Mouse (Mus musculus): ENCODE data around the gene Rgs9. TPM values are rescaled to one million over a fixed set of nuclear protein-coding genes. Genes with fewer than 3 reads are reported as not detected.

Rgs9 gene
- polyA plus RNA-seq, 1 experiment from 2014 or later = 1.4 TPM

DNA sequence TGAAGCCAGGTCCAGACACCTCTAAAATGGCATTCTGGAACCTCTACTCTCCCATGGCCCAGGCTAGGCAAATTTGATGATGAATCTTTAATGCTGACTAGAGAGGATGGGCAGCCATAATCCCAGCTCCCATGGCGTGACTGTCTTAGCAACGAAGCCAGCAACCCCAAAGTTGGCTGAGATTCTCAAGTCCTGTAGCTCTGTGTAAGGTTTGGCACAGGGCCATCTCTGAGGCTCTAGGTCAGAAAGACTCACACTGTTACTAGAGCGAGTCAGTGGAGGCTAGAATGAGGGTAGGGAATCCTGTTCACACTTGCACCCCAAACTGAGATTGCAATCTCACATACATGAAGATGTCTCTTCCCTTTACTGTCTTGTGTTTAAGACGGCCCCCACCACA is 57.8 kb downstream of the Rgs9 start:
- Histone ChIP-seq H3K36me3 (ENCODE audit: control insufficient read depth, insufficient read depth, low read length) (no peaks in the 10 kb centered on the region), H3K4me1 (ENCODE audit: control insufficient read depth, insufficient read depth, low read length) (no peaks in the 10 kb centered on the region), H3K4me3 (ENCODE audit: low read depth, low read length) (no peak overlapping the region), H3K27ac (replicated peaks; ENCODE audit: low read depth, low read length) (no peak overlapping the region), H3K9me3 (ENCODE audit: control insufficient read depth, low read length) (no peaks in the 10 kb centered on the region), H3K9ac (ENCODE audit: low read depth, low read length) (no peak overlapping the region), H3K4me2 (ENCODE audit: low read depth, low read length) (no peak overlapping the region), H3K27me3 (replicated peaks; ENCODE audit: control insufficient read depth, insufficient read depth, low read length) (no peaks in the 10 kb centered on the region)
- ATAC-seq (ENCODE audit: low read depth) = no peak
- WGBS = 71% methylated on average over 4 of the region's 4 CpGs
- peak; percentile 53 for DNase-seq (ENCODE audit: low spot score)

DNA sequence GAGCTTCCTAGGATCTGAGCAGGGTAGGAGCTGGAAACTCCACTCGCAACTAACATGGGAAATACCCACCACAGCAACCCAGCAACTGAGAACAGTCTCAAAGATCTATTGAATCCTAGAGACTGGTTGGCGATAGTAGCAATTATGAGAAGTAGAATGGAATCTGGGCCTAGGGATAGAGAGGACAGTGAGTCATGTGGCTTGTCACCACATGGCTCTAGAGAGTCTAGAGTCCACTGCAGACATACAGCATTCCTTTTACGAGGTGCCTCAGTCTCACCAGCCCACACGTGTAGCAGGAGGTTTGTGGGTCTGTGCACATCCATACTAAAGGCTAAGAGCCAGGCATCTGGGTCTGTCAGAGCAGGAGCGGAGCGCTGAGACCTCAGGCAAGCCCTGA is 59.3 kb downstream of the Rgs9 start:
- no peaks in the 10 kb centered on the region for H3K36me3 ChIP-seq (ENCODE audit: control insufficient read depth, insufficient read depth, low read length)
- no peak for ATAC-seq (ENCODE audit: low read depth)
- WGBS = 78% methylated on average over 6 of the region's 6 CpGs

DNA sequence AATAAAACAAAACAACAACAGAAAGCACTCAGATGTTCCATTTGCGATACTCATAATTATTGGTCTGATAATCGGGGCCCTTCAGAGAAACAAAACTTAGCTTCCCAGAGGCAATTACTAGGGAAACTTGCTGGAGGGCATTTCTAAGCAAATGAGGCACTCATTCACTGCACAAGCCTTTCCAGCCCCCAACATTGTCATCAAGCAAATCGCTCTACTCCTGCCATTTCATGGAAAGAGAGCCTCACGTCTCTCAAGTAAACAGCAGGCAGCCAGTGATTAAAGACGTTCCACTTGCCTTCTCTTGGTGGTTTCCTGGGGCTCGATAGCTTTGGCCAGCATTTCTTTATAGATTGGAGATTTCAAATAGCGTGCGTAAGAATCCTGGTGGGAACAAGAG is 60.1 kb downstream of the Rgs9 start:
- Histone ChIP-seq H3K4me3 (ENCODE audit: low read depth, low read length) (no peak overlapping the region), H3K27me3 (replicated peaks; ENCODE audit: control insufficient read depth, insufficient read depth, low read length) (no peaks in the 10 kb centered on the region)
- ATAC-seq (ENCODE audit: low read depth) = no peak

More for the DNA sequence above, 59.3 kb downstream of the Rgs9 start:
- Histone ChIP-seq H3K27me3 (replicated peaks; ENCODE audit: control insufficient read depth, insufficient read depth, low read length) (no peaks in the 10 kb centered on the region), H3K9ac (ENCODE audit: low read depth, low read length) (no peak overlapping the region), H3K27ac (replicated peaks; ENCODE audit: low read depth, low read length) (no peak overlapping the region), H3K9me3 (ENCODE audit: control insufficient read depth, low read length) (no peaks in the 10 kb centered on the region), H3K4me1 (ENCODE audit: control insufficient read depth, insufficient read depth, low read length) (no peaks in the 10 kb centered on the region), H3K4me2 (ENCODE audit: low read depth, low read length) (no peak overlapping the region), H3K4me3 (ENCODE audit: low read depth, low read length) (no peak overlapping the region)
- no peak for DNase-seq (ENCODE audit: low spot score)

DNA sequence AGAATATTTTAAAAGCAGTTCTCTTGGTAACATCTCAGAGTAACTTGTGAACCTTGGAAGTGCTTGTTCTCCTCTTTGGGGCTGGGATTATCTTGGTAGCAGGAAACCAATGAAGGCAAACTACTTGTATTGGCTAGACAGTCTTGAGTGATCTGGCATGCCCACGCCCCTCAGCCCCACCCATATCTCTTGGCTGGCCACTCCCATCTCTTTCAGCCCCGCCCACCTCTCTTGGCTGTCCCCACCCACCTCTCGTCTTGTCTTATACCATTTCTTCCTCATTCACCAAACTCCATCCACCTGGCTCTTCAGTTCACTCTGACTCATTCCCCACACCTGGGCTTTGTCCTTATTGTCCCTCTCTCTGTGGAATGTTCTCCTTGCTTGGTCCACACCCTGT is 64.3 kb downstream of the Rgs9 start:
- H3K27ac ChIP-seq (replicated peaks; ENCODE audit: low read depth, low read length) = no peak overlapping the region
- ATAC-seq (ENCODE audit: low read depth) = no peak
- no peaks in the 10 kb centered on the region for H3K9me3 ChIP-seq (ENCODE audit: control insufficient read depth, low read length)
- no peaks in the 10 kb centered on the region for H3K4me1 ChIP-seq (ENCODE audit: control insufficient read depth, insufficient read depth, low read length)
- no peak overlapping the region for H3K4me2 ChIP-seq (ENCODE audit: low read depth, low read length)
- DNase-seq (ENCODE audit: low spot score) = no peak
- WGBS = 74% methylated on average over 3 of the region's 3 CpGs
- no peak overlapping the region for H3K9ac ChIP-seq (ENCODE audit: low read depth, low read length)
- no peaks in the 10 kb centered on the region for H3K27me3 ChIP-seq (replicated peaks; ENCODE audit: control insufficient read depth, insufficient read depth, low read length)
- H3K4me3 ChIP-seq (ENCODE audit: low read depth, low read length) = no peak overlapping the region
- no peaks in the 10 kb centered on the region for H3K36me3 ChIP-seq (ENCODE audit: control insufficient read depth, insufficient read depth, low read length)

More for the DNA sequence above, 60.1 kb downstream of the Rgs9 start:
- H3K36me3 ChIP-seq (ENCODE audit: control insufficient read depth, insufficient read depth, low read length) = no peaks in the 10 kb centered on the region
- no peaks in the 10 kb centered on the region for H3K4me1 ChIP-seq (ENCODE audit: control insufficient read depth, insufficient read depth, low read length)
- H3K27ac ChIP-seq (replicated peaks; ENCODE audit: low read depth, low read length) = no peak overlapping the region
- no peak overlapping the region for H3K9ac ChIP-seq (ENCODE audit: low read depth, low read length)
- H3K4me2 ChIP-seq (ENCODE audit: low read depth, low read length) = no peak overlapping the region
- no peak for DNase-seq (ENCODE audit: low spot score)
- 49% methylated on average over 8 of the region's 8 CpGs for WGBS
- H3K9me3 ChIP-seq (ENCODE audit: control insufficient read depth, low read length) = no peaks in the 10 kb centered on the region

DNA sequence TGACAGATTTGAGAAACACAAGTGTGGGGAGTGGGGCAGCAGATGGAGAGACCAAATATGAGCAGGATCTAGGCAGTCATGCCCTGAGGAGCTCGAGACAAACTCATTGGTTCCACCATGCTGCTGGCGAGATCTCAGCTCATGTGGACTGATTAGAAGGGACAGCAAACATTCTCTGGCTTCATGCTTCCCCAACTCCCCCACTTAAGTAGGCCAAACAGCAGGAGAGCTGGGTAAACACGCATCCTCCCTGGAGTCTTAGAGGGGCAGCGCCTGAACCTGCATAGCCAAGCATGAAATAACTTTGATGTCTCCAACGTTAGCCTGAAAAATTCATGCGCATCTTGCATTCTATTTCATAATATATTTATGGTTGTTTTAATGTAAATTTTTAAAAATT is 65.1 kb downstream of the Rgs9 start:
- no peak for DNase-seq (ENCODE audit: low spot score)
- Histone ChIP-seq H3K9ac (ENCODE audit: low read depth, low read length) (no peak overlapping the region), H3K9me3 (ENCODE audit: control insufficient read depth, low read length) (no peaks in the 10 kb centered on the region), H3K27ac (replicated peaks; ENCODE audit: low read depth, low read length) (no peak overlapping the region), H3K36me3 (ENCODE audit: control insufficient read depth, insufficient read depth, low read length) (no peaks in the 10 kb centered on the region), H3K4me1 (ENCODE audit: control insufficient read depth, insufficient read depth, low read length) (no peaks in the 10 kb centered on the region), H3K27me3 (replicated peaks; ENCODE audit: control insufficient read depth, insufficient read depth, low read length) (no peaks in the 10 kb centered on the region), H3K4me2 (ENCODE audit: low read depth, low read length) (no peak overlapping the region), H3K4me3 (ENCODE audit: low read depth, low read length) (no peak overlapping the region)
- ATAC-seq (ENCODE audit: low read depth) = no peak
- WGBS = 74% methylated on average over 6 of the region's 6 CpGs

DNA sequence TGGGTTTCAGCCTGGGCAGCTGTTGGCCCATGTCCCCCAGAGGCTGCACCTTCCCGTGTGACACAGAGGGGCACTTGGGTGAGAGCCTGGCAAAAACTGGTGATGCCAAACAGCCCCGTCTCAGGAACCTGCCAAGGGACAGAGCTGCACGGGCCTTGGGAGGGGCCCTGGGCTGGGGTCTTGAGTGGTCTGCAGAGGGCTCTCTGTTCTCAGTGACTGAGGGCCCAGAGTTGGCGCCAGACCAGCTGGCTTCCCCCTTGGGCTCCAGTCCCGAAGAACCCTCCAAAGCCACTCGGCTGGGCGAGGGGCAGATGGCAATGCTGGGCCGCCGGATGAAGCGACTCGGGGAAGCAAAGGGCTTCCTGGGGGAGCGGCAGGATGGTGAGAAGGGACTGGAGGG is 70.8 kb downstream of the Rgs9 start:
- H3K4me1 ChIP-seq (ENCODE audit: control insufficient read depth, insufficient read depth, low read length) = no peaks in the 10 kb centered on the region
- no peaks in the 10 kb centered on the region for H3K9me3 ChIP-seq (ENCODE audit: control insufficient read depth, low read length)
- no peaks in the 10 kb centered on the region for H3K36me3 ChIP-seq (ENCODE audit: control insufficient read depth, insufficient read depth, low read length)
- no peak for ATAC-seq (ENCODE audit: low read depth)
- H3K4me2 ChIP-seq (ENCODE audit: low read depth, low read length) = no peak overlapping the region
- H3K4me3 ChIP-seq (ENCODE audit: low read depth, low read length) = no peak overlapping the region
- DNase-seq (ENCODE audit: low spot score) = no peak
- no peaks in the 10 kb centered on the region for H3K27me3 ChIP-seq (replicated peaks; ENCODE audit: control insufficient read depth, insufficient read depth, low read length)
- no peak overlapping the region for H3K9ac ChIP-seq (ENCODE audit: low read depth, low read length)
- 80% methylated on average over 12 of the region's 12 CpGs for WGBS
- no peak overlapping the region for H3K27ac ChIP-seq (replicated peaks; ENCODE audit: low read depth, low read length)

DNA sequence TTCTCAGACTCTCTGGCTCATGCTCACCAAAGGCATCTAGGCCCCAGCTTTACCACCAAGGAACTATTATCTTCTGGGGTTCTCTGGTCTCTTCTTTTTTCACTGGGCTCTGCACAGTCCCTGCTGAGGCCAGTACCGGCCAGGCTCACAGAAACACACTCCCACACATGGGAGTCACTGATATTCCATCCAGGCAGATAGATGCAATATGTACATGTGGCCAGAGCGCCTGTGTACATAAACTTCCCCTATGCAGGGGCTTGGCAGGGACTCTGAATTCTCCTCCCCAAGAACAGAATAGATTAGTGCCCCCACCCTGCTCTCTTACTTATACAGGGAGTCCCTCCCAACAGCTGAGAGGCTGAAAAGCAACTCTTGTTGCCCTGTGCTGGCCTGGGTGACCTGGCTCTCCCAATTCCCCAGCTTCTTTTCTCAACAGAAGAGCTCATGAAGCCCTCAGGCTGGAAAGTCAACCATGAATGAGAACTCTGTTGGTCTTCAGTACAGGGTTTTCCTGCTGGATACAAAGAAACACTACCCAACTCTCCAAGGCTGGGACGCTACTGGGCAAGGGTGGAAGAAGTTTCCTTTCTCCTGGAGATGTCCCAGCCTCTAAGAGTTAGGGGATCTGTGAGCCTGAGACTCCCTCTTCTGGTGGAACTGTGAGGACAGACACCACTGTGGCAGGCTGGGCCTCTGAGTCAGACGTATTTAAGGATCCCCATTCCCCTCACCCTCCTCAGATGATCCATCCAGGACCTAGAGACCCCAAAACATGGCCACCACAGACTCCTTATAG is 76.5 kb downstream of the Rgs9 start:
- ATAC-seq (ENCODE audit: low read depth) (peak; percentile 62; the same call in 1 of the 2 replicates), DNase-seq (ENCODE audit: low spot score) (peak; percentile 68)
- 32% methylated on average over 4 of the region's 4 CpGs for WGBS
- H3K4me3 ChIP-seq (ENCODE audit: low read depth, low read length) = no peak overlapping the region
- H3K4me2 ChIP-seq (ENCODE audit: low read depth, low read length) = no peak overlapping the region
- peaks cover 2% of the 10 kb centered on the region; the same call in 1 of the 2 replicates for H3K4me1 ChIP-seq (ENCODE audit: control insufficient read depth, insufficient read depth, low read length)
- H3K27ac ChIP-seq (replicated peaks; ENCODE audit: low read depth, low read length) = no peak overlapping the region
- no peaks in the 10 kb centered on the region for H3K9me3 ChIP-seq (ENCODE audit: control insufficient read depth, low read length)
- no peaks in the 10 kb centered on the region for H3K36me3 ChIP-seq (ENCODE audit: control insufficient read depth, insufficient read depth, low read length)
- H3K9ac ChIP-seq (ENCODE audit: low read depth, low read length) = no peak overlapping the region
- no peaks in the 10 kb centered on the region for H3K27me3 ChIP-seq (replicated peaks; ENCODE audit: control insufficient read depth, insufficient read depth, low read length)

DNA sequence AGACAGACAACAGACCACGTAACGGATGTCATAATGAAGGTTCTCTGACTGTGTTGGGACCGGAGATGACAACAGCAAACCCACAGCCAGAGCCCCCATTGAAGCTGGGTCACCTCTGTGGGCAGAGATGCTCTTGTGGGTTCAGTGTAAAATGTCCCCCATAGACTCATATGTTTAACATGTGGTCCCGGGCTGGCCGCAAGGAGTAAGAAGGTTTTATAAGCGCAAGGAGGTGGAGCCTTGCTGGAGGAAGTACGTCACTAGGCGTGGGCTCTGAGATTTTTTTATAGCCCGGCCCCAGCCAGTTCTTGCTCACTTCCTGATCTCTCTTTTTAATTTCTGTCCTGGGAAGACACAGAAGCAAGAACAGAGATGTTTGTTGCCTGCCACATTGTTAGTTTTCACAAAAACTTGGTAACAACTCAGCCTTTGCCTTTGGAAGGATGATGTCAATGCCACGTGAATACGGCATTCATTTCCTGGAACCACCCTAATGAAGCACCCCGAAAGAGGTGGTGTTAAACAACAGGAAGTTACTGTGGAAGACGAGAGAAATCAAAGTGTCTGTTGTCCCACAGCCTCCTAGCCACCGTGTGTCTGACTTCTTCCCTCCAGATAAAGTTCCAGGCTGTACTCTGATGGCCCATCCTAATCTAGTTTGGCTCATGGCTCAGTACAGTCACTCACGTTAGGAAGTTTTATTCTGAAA is 79.1 kb downstream of the Rgs9 start:
- 77% methylated on average over 15 of the region's 15 CpGs for WGBS
- H3K27me3 ChIP-seq (replicated peaks; ENCODE audit: control insufficient read depth, insufficient read depth, low read length) = no peaks in the 10 kb centered on the region

More for the DNA sequence above, 79.1 kb downstream of the Rgs9 start:
- no peak for ATAC-seq (ENCODE audit: low read depth)
- H3K4me1 ChIP-seq (ENCODE audit: control insufficient read depth, insufficient read depth, low read length) = peaks cover 2% of the 10 kb centered on the region; the same call in 1 of the 2 replicates
- no peak overlapping the region for H3K9ac ChIP-seq (ENCODE audit: low read depth, low read length)
- no peak overlapping the region for H3K4me3 ChIP-seq (ENCODE audit: low read depth, low read length)
- no peak overlapping the region for H3K4me2 ChIP-seq (ENCODE audit: low read depth, low read length)
- H3K36me3 ChIP-seq (ENCODE audit: control insufficient read depth, insufficient read depth, low read length) = no peaks in the 10 kb centered on the region
- H3K27ac ChIP-seq (replicated peaks; ENCODE audit: low read depth, low read length) = no peak overlapping the region
- DNase-seq (ENCODE audit: low spot score) = no peak
- no peaks in the 10 kb centered on the region for H3K9me3 ChIP-seq (ENCODE audit: control insufficient read depth, low read length)
